Mouse (Mus musculus) embryonic facial prominence, embryonic 12.5 days (tissue): ENCODE data around the gene Nlgn1. TPM values are rescaled to one million over a fixed set of nuclear protein-coding genes. Genes with fewer than 3 reads are reported as not detected.

Source experiments
- ATAC-seq: fragments of 200-750 bp; cut with Nextera tagmentation; 2 replicates; pipeline ENCODE4 v1.8.0; 2017; ENCODE audit not compliant: insufficient number of reproducible peaks, insufficient read depth, low FRiP score, low TSS enrichment
- H3K27ac ChIP-seq: fragments of 300-500 bp; sonication (generic); 2 replicates; pipeline ENCODE4 v1.5.1; 2016; ENCODE audit warnings: mild to moderate bottlenecking
- H3K27me3 ChIP-seq: fragments of 300-500 bp; sonication (generic); 2 replicates; pipeline ENCODE4 v1.6.1; 2016; ENCODE audit warnings: mild to moderate bottlenecking, moderate library complexity
- H3K36me3 ChIP-seq: fragments of 300-500 bp; sonication (generic); 2 replicates; pipeline ENCODE4 v1.6.1; 2016; ENCODE audit warnings: mild to moderate bottlenecking
- H3K4me1 ChIP-seq: fragments of 300-500 bp; sonication (generic); 2 replicates; pipeline ENCODE4 v1.6.1; 2016
- H3K4me2 ChIP-seq: fragments of 300-500 bp; sonication (generic); replicated peaks from 2 replicates; pipeline ENCODE4 v1.6.1; 2016; ENCODE audit warnings: mild to moderate bottlenecking, moderate library complexity
- H3K4me3 ChIP-seq: fragments of 300-500 bp; sonication (generic); 2 replicates; pipeline ENCODE4 v1.5.1; 2016; ENCODE audit warnings: mild to moderate bottlenecking
- H3K9ac ChIP-seq: fragments of 300-500 bp; sonication (generic); 2 replicates; pipeline ENCODE4 v1.6.1; 2016; ENCODE audit warnings: mild to moderate bottlenecking, moderate library complexity
- H3K9me3 ChIP-seq: fragments of 300-500 bp; sonication (generic); 2 replicates; pipeline ENCODE4 v1.6.1; 2016; ENCODE audit warnings: mild to moderate bottlenecking, moderate library complexity
- whole genome bisulfite sequencing: fragments of 180-500 bp; shearing (Covaris S2); methylation state at CpG from one replicate; pipeline ENCODE4 v1.1.7; 2016; 5-methylcytosine and 5-hydroxymethylcytosine counted together
- polyA plus RNA-seq: library from polyadenylated mRNA; unstranded; fragments of >200 nt; fragmentation: Nextera tagmentation; extraction: Ambion mirVana; gene quantifications from 2 replicates; pipeline ENCODE4 v1.2.1, GENCODE M21; 2016

The Nlgn1 gene
- polyA plus RNA-seq, 1 experiment from 2014 or later = 3.3 TPM

DNA sequence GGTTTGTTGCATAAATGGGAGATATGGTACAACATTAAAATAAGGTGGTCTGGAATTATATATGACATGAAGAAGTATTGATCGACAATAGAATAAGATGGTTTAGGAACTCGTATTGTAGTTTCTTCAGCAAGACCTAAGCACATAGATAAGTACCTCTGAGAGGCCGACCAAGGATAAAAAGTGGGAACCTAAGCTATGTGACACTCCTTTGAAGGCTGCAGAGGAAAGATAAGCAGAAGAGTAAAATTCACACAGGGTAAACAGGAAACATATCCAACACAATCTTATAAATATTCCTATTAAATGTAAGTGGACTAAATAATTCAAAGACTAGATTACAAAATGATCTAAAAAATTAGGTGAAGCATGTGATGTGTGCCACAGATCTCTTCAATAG lies 151.2 kb downstream of the Nlgn1 start:
- H3K27ac ChIP-seq = no peak overlapping the region
- no peaks in the 10 kb centered on the region for H3K4me1 ChIP-seq

GRCm38 (mm10) chr3:26175371-26175770 lies 156.9 kb downstream of the Nlgn1 start:
- Histone ChIP-seq H3K9me3 (no peaks in the 10 kb centered on the region), H3K4me1 (no peaks in the 10 kb centered on the region), H3K9ac (no peak overlapping the region), H3K27me3 (no peaks in the 10 kb centered on the region), H3K36me3 (no peaks in the 10 kb centered on the region), H3K4me2 (no peak overlapping the region), H3K27ac (no peak overlapping the region), H3K4me3 (no peak overlapping the region)
- WGBS = 90% methylated on average over 4 of the region's 4 CpGs
- no peak for ATAC-seq

More for the DNA sequence above, 151.2 kb downstream of the Nlgn1 start:
- ATAC-seq = no peak
- H3K9ac ChIP-seq = no peak overlapping the region
- WGBS = 93% methylated on average over 3 of the region's 3 CpGs
- no peaks in the 10 kb centered on the region for H3K9me3 ChIP-seq
- H3K4me3 ChIP-seq = no peak overlapping the region
- no peaks in the 10 kb centered on the region for H3K36me3 ChIP-seq
- no peak overlapping the region for H3K4me2 ChIP-seq
- no peaks in the 10 kb centered on the region for H3K27me3 ChIP-seq

GRCm38 (mm10) chr3:26174257-26174656 lies 158.0 kb downstream of the Nlgn1 start:
- no peak overlapping the region for H3K27ac ChIP-seq
- H3K9ac ChIP-seq = no peak overlapping the region
- no peak for ATAC-seq
- H3K4me1 ChIP-seq = no peaks in the 10 kb centered on the region
- no peak overlapping the region for H3K4me3 ChIP-seq
- no peaks in the 10 kb centered on the region for H3K27me3 ChIP-seq
- no peaks in the 10 kb centered on the region for H3K9me3 ChIP-seq
- no peak overlapping the region for H3K4me2 ChIP-seq
- 60% methylated on average over 5 of the region's 5 CpGs for WGBS
- H3K36me3 ChIP-seq = no peaks in the 10 kb centered on the region

DNA sequence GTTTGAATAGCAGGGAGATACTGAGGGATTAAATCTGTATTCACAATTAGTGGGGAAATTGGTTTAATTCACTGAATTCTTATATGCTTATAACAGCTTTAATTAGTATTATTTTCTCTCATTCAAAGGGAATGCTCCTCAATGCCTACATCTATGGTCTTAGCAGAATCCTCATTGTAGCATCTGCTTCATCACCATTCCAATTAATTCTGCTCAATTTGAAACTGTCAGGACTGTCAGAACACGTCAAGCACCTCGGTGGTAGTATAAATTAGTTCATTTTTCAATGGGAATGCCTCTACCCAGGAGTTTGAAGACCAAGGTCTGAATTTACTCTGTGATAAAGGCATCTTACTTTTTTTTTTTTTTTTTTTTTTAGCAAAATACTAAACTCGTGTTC lies 158.6 kb downstream of the Nlgn1 start:
- H3K9ac ChIP-seq = no peak overlapping the region
- 76% methylated on average over 3 of the region's 3 CpGs for WGBS
- H3K4me2 ChIP-seq = no peak overlapping the region
- H3K9me3 ChIP-seq = no peaks in the 10 kb centered on the region
- no peak overlapping the region for H3K4me3 ChIP-seq
- H3K4me1 ChIP-seq = no peaks in the 10 kb centered on the region
- H3K27ac ChIP-seq = no peak overlapping the region
- H3K36me3 ChIP-seq = no peaks in the 10 kb centered on the region
- ATAC-seq = no peak
- no peaks in the 10 kb centered on the region for H3K27me3 ChIP-seq

DNA sequence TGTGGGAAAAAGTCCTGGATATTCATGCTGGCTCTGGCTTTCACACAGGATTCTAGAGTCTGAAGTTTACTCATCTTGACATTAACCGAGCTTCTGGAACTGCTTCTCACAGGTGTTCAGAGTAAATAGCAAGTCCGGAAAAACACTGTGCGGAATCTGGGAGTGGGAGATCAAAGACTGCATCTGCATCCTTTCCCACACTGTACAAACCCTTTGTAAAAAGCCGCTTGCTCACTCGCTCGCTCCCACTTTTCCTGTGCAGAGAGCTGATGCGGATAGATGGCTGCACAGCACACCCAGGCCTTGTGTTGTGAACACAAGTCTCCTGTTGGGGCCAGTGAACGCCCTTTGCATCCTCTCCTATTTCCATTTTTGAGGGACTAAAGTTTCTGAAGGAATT lies 165.5 kb downstream of the Nlgn1 start:
- no peak overlapping the region for H3K27ac ChIP-seq
- H3K36me3 ChIP-seq = no peaks in the 10 kb centered on the region
- ATAC-seq = no peak
- H3K4me3 ChIP-seq = no peak overlapping the region
- WGBS = 72% methylated on average over 8 of the region's 8 CpGs
- H3K4me1 ChIP-seq = no peaks in the 10 kb centered on the region
- H3K27me3 ChIP-seq = no peaks in the 10 kb centered on the region
- H3K9me3 ChIP-seq = no peaks in the 10 kb centered on the region
- H3K4me2 ChIP-seq = no peak overlapping the region
- H3K9ac ChIP-seq = no peak overlapping the region

GRCm38 (mm10) chr3:26153782-26154181 lies 178.5 kb downstream of the Nlgn1 start:
- H3K4me1 ChIP-seq = no peaks in the 10 kb centered on the region
- under 1% methylated on average over 9 of the region's 9 CpGs for WGBS
- no peak overlapping the region for H3K9ac ChIP-seq
- no peaks in the 10 kb centered on the region for H3K9me3 ChIP-seq
- no peaks in the 10 kb centered on the region for H3K27me3 ChIP-seq
- no peaks in the 10 kb centered on the region for H3K36me3 ChIP-seq
- no peak overlapping the region for H3K27ac ChIP-seq
- peak overlapping the region; percentile 74 for H3K4me2 ChIP-seq
- peak overlapping the region; percentile 53 for H3K4me3 ChIP-seq
- ATAC-seq = no peak

- Histone ChIP-seq H3K27ac (no peak overlapping the region), H3K9ac (peak overlapping the region; percentile 38), H3K4me1 (no peaks in the 10 kb centered on the region), H3K4me2 (peak overlapping the region; percentile 74), H3K36me3 (no peaks in the 10 kb centered on the region), H3K27me3 (no peaks in the 10 kb centered on the region), H3K4me3 (peak overlapping the region; percentile 53), H3K9me3 (no peaks in the 10 kb centered on the region)
- ATAC-seq = no peak
- WGBS = 3% methylated on average over 31 of the region's 31 CpGs
These were observed 179.1 kb downstream of the Nlgn1 start for GRCm38 (mm10) chr3:26153036-26153741.

- no peaks in the 10 kb centered on the region for H3K27me3 ChIP-seq
- H3K27ac ChIP-seq = no peak overlapping the region
- H3K4me2 ChIP-seq = peak overlapping the region; percentile 74
- H3K36me3 ChIP-seq = no peaks in the 10 kb centered on the region
- no peaks in the 10 kb centered on the region for H3K9me3 ChIP-seq
- 2% methylated on average over 10 of the region's 10 CpGs for WGBS
- ATAC-seq = no peak
- peak overlapping the region; percentile 38 for H3K9ac ChIP-seq
- H3K4me1 ChIP-seq = no peaks in the 10 kb centered on the region
- peak overlapping the region; percentile 53 for H3K4me3 ChIP-seq
These were observed 179.7 kb downstream of the Nlgn1 start for GRCm38 (mm10) chr3:26152510-26153035.

DNA sequence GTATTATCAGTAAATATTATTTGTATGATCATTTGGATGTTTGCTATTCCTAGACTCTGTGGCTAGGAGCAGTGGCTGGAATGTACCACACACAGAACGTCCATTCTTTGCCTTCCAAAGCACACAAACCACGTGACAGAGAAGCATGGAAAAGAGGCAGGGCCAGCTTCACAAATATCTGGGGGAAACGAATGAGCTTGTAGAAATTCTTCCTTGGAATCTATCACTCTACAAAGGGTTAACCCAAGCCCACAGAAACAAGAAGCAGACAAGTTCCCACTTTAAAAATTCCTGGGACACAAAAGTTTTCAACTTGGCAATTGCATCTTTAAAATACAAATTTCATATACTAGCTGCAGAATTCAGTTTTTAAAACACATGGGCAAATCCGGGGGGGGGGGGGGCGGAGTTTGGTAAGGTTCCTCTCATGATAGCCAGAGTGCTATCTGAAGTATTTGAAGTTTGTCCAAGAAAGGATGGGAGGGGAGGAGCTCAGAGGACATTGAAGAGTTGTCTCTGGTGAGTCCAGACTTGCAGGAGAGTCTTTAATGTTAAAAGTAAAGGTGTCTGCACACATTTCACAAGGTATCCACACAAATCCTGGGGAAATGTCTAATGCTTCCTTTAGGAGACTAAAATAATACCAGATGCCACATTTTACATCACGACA lies 180.8 kb downstream of the Nlgn1 start:
- Histone ChIP-seq H3K9me3 (no peaks in the 10 kb centered on the region), H3K36me3 (no peaks in the 10 kb centered on the region), H3K27ac (no peak overlapping the region), H3K4me1 (no peaks in the 10 kb centered on the region), H3K9ac (no peak overlapping the region), H3K4me3 (no peak overlapping the region), H3K4me2 (peak overlapping the region; percentile 13), H3K27me3 (no peaks in the 10 kb centered on the region)
- ATAC-seq = no peak
- WGBS = 31% methylated on average over 6 of the region's 6 CpGs

- WGBS = 73% methylated on average over 3 of the region's 3 CpGs
- H3K4me3 ChIP-seq = no peak overlapping the region
- no peaks in the 10 kb centered on the region for H3K9me3 ChIP-seq
- no peaks in the 10 kb centered on the region for H3K4me1 ChIP-seq
- ATAC-seq = no peak
- H3K27ac ChIP-seq = no peak overlapping the region
- H3K27me3 ChIP-seq = no peaks in the 10 kb centered on the region
- H3K9ac ChIP-seq = no peak overlapping the region
- H3K4me2 ChIP-seq = no peak overlapping the region
- no peaks in the 10 kb centered on the region for H3K36me3 ChIP-seq
These were observed 186.1 kb downstream of the Nlgn1 start for GRCm38 (mm10) chr3:26146174-26146573.

DNA sequence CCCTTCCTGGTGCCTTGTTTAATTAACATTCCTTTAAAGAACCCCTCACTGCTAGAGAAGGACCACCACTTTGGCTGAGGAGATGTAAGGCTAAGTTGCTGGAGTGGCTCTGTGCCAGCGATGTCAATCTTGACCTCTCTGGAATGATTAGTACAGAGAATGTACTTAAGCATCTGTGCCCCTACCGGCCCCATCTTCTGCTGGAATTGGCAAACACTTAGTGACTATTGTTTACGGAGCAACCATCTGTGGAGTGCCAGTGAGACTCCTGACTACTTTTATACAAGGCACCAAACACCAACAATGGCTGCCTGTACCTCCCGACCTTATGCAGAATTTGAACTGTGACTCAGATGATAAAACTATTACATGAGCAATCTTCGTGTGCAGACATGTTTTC lies 186.8 kb downstream of the Nlgn1 start:
- no peak overlapping the region for H3K4me3 ChIP-seq
- H3K9me3 ChIP-seq = no peaks in the 10 kb centered on the region
- no peak for ATAC-seq
- no peaks in the 10 kb centered on the region for H3K4me1 ChIP-seq
- 72% methylated on average over 5 of the region's 5 CpGs for WGBS
- no peak overlapping the region for H3K27ac ChIP-seq
- no peaks in the 10 kb centered on the region for H3K36me3 ChIP-seq
- H3K27me3 ChIP-seq = no peaks in the 10 kb centered on the region
- no peak overlapping the region for H3K4me2 ChIP-seq
- H3K9ac ChIP-seq = no peak overlapping the region

DNA sequence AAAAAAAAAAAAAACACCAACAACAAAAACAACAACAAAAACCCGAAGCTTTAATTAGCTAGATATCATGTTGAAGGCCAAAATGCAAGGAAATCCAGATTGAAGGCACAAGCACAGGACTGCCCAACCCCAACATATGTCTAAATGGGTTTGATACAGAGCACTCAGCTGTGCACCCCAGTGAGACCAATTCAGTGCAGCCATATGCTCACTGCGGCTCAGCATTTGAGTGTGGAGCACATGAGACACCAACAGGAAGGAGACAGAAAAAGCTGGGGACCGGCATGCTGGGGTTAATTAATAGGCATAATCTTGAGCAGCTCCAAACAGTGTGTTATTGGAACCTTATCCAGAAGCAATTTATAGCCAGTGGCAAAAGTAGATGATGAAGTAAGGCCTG lies 190.7 kb downstream of the Nlgn1 start:
- H3K4me1 ChIP-seq = no peaks in the 10 kb centered on the region
- H3K4me2 ChIP-seq = no peak overlapping the region

More for the DNA sequence above, 190.7 kb downstream of the Nlgn1 start:
- WGBS = 71% methylated on average over 3 of the region's 3 CpGs
- no peak overlapping the region for H3K27ac ChIP-seq
- no peak overlapping the region for H3K9ac ChIP-seq
- no peaks in the 10 kb centered on the region for H3K9me3 ChIP-seq
- H3K27me3 ChIP-seq = no peaks in the 10 kb centered on the region
- ATAC-seq = no peak
- H3K4me3 ChIP-seq = no peak overlapping the region
- no peaks in the 10 kb centered on the region for H3K36me3 ChIP-seq
